Mouse (Mus musculus): Measurements from ENCODE around the gene Vrtn.

Gene Vrtn

DNA sequence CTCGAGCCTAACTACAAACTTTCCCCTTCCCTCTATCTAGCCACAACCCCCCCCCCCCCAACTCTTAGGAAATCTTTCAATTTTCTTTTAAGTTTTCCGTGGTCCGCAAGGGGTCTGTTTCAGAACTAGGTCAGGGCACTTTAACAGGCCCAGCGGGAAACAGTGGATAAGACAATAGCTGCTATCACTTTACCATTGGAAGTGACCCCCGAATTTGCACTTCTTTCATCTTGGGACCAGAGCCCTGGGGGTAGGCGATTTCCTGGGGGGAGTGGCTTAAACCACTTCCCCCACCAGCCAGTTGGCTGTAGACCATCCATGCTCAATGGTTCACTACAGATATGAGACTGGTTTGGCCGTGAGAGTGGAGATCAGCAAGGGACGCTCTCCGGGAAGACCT, at the start of gene Vrtn:
Gene Vrtn, plus strand, starts transcription at position 366 of the 400 bp plus-strand sequence.
- DNase-seq (ENCODE audit: low spot score in 2 of 2) = no peak

DNA sequence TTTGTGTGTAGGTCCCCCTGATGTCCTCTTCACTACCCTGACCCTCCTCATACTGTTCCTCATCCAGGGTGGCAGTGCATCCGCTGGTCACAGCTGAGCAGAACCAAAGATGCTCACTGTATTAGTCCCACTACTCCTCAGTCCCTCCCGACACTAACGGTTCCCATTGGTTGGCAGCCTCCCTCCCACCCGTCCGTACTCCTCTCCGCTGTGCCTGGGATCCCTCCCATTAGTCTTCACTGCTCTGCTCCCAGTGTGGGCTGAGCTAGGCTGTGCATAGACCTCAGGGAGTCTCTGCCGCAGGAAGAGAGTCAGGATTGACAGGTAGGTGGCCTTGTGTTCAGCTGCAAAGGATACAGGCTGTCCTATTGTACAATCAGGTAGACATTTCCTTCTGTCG, 42.5 kb upstream of the Vrtn start:
- DNase-seq (ENCODE audit: low spot score in 2 of 2) = no peak

DNA sequence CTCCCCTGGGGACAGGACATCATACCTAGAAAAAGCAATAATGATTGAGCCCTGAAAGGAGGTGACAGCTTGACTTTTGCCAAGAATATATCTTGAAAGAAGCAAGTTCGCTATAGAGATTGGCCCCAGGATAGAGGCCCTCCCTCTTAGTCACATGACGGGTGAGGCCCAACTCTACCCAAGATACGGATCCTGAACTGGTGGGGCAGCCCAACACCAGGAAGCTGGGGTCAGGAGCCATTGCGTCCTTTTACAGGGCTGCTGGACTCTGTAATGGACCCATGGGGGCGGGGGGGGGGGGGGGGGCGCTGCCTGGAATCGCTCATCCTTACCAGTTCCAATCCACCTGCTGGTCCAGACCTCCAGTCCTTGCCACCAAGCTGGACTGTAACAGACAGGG, 36.8 kb upstream of the Vrtn start:
- no peak for DNase-seq (ENCODE audit: low spot score in 2 of 2)

DNA sequence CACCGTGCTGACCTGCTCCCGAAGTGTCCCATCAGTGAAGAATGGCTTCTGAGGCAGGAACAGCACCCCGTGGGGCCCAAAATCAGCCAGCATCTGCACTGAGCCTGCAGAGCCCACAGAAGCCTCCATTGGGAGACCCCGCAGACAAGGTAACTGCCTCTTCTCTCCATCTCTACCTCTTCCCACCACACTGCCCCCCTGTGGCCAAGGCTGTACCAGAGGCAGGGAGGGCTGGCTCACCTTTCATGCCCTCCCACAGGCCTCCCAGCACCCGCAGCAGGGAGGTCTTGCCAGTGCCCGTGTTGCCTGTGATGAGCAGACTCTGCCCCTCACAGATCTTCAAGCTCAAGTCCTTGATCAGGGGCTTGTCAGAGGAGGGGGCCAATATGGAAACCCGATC, 35.0 kb upstream of the Vrtn start:
- DNase-seq (ENCODE audit: low spot score in 2 of 2) = no peak

DNA sequence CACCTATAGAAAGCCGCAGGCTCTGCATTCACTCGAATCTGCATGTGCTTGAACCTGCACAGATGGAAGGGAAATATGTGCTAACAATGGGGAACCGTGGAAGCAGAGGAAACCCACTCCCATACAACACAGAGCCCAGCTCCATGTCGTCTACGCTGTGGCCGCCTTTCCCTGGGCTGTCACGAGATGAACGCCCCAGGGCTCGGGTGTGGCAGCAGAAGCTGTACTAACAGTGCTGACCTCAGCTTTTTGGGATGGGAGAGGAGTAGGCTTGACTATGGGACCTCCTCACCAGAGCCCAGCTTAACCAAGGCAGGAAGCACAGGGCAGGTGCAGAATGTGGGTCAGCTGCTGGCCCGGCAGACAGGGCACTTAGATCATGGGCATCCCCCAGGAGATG, 29.1 kb upstream of the Vrtn start:
- DNase-seq (ENCODE audit: low spot score in 2 of 2) = no peak

DNA sequence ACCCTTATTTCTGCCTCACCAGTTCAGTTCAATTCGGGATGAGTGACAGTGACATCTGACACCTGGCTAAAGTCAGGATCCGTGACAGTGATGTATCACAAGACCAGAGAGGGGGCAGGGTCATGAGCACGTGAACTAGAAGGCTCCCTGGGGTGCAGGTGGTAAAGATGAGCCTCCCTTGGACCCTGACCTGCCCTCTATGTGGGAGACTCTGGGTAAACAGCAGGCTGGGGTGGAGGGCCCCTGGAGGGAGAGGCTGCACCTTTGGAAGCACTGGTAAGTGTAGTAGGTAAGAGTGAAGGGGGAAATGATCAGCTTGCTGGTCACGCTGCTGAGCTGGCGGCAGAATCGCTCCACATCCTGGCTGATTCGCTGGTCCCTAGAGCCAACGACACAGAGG, 28.3 kb upstream of the Vrtn start:
- no peak for DNase-seq (ENCODE audit: low spot score in 2 of 2)

DNA sequence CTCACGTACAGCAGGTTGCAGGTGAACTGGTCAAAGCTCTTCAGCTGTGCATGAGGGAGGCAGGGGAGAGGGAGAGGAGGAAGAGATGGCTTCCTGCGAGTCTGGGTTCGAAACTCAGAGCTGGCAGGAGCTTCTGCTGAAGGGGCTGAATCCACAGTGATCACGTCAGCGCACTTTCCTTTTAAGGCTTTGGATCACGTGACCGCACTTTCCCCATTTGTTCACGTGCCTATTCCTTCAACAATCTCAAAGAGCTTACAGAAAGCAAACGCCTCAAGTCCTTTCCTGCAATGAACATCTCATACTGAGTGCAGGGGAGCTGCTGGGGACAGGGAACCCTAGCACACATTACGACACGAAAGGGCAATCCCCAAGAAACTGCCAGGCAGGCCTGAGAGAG, 26.8 kb upstream of the Vrtn start:
- no peak for DNase-seq (ENCODE audit: low spot score in 2 of 2)

DNA sequence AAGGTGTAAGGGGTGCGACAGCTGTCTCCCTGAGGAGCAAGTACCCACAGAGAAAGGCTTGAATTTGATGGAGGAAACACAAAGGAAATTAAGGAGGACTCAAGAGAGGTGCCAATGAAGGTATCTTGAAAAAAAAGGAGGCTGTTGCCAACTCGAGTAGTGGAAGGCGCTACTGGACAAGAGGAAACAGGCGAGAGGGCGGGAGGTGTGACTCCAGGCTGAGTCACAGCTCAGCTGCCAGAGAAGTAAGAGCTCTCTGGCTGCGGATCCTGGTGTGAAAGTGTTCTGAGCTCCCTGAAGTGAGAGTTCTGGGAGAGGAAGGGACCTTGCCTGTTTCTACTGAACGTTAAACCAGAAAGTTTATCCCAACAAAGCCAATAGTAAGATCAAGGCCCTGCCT, 26.3 kb upstream of the Vrtn start:
- DNase-seq (ENCODE audit: low spot score in 2 of 2) = peak; percentile 62 to 64

DNA sequence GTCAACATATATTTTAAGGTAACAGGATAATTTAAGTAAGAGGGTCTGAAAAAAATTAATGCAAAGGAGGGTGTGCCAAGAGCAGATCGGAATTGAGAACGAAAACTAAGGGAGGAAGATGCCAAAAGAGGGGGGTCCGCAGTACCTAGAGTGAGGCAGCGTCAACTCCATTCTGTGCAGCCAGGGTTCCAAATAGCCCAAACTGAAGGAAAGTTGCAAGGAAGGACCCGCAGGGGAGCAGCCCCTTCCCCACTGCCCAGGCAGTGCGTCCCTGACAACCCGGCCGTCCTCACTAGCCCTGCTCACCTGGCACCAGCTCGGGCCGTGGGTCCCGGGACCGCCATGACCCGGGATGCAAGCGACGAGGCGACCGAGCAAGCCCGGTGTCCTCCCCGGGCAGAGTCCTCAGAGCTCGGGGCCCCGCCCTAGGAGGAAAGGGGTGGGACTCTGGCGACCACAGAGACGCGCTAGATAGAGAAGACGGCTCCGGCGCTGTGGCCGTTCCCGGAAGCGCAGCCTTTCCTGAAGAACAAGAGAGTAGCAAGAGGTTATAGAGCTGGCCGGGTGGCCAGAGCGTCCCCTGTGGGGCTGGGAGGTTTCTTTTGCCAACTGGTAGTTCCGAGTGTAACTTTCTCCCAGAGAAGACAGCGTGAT, 23.7 kb upstream of the Vrtn start, which contains the start of gene Abcd4:
Gene Abcd4, minus strand, starts transcription at position 437 of the 654 bp plus-strand sequence.
- DNase-seq (ENCODE audit: low spot score in 2 of 2) = peak; percentile 93 to 94

DNA sequence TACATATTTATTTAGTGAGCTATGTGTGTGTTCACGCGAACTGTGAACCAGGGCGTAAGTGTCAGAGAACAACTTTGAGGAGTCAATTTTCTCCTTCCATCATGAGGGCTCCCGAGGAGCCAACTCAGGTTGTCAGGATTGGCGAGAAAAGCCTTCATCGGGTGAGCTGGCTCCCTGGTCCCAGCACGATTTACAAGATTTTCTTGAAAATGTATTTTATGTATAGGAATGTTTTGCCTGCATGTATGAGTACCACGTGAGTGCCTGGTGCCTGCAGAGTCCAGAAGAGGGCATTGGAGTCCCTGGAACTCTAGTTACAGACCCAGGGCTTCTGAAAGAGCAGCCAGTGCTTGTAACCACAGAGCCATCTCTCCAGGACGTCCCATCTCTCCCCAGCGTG, 23.2 kb upstream of the Vrtn start:
- DNase-seq (ENCODE audit: low spot score in 2 of 2) = no peak

DNA sequence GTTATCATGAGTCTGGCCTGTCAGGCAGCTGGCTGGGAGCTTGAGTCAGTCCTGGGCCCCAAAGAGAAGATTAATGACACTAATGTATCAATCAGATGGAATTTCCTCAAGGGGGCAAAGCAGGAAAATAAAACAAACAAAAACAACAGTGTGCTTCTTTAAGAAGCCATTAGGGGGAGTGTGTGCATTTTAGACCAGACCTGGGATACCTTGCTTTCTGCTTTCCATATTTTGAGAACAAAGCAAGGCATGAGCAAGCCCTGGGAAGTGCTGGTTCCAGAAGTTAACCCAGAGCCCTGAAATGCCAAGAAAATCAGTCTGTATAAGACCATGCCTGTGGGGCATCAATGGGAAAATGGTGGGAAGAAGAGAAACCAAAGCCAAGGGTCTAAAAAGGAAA, 19.8 kb upstream of the Vrtn start:
- no peak for DNase-seq (ENCODE audit: low spot score in 2 of 2)

DNA sequence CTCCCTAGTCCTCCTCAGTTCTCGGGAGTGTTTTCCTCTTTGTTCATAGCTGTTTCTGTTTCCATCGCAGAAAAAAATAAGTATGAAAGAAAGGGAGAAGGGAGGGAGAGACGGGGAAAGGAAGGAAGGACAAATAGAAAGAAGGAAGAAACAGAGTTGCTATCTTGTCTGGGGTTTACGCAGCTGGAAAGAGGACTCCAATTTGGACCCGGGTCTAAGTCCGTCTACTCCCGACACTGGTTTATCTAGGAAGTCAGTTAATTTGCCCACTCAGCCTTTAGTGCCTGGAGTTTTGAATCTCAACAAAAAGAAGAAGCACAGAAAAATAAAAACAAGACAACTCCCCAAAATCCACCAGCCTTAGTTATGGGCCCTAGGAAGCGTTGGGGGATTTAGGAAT, 16.2 kb upstream of the Vrtn start:
- no peak for DNase-seq (ENCODE audit: low spot score in 2 of 2)

DNA sequence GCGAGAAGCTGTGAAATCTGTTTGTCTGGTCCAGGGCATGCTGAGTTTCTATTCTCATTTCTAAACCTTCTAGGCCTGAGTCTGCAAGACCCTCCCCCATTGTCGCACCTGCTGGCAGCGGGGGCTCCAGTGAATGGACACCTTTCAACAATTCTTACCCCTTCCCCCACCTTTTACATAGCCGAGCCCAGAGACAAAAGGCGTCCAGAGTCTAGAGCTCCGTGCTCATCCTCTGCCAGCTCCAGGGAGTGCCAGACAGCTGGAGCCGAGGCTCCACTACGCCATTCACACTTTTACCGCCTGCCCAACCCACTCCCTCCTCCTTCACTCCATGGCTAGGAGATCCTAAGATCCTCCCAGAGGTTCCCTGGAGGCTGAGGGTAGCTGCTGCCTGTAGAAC, 15.7 kb upstream of the Vrtn start:
- peak in 1 of 2 experiments; percentile 16 for DNase-seq (ENCODE audit: low spot score in 2 of 2)

DNA sequence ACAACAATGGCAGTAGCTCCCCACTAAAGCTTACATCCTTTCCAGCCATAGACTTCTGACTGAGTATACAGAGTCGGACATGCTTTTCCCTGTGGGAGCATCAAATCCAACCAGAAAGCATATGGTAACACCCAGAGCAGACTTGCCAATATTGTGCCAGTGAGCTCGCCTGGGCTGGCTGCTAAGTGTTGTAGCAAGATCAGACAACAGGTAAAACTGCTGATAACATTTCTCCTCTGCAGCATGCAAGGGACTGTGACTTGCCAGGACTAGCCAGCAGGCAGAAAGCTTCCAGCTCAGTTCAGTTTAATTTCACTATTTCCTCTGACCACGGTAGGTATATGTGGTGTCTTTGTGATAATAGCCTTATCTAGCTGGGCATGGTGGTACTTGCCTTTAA, 9.0 kb upstream of the Vrtn start:
- no peak for DNase-seq (ENCODE audit: low spot score in 2 of 2)

DNA sequence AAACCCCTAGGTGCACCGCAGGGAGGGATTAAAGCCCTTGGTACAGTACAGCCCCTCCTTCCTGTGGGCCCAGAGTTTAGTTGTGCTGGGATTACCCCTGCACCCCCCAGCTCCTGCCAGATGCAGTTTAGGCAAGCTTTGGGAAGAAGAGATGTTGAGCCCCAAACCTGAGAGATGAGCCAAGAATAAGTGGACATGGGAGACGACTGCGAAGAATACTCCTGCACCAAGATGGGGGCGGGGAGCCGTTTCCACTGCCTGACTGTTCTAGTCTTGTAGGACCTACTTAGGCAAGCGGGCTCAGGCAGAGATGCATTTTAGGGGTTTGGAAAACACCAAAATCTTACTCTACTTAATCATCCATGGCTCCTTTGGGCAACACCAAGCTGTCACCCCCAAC, 566 bp upstream of the Vrtn start:
- DNase-seq (ENCODE audit: low spot score in 2 of 2) = no peak

DNA sequence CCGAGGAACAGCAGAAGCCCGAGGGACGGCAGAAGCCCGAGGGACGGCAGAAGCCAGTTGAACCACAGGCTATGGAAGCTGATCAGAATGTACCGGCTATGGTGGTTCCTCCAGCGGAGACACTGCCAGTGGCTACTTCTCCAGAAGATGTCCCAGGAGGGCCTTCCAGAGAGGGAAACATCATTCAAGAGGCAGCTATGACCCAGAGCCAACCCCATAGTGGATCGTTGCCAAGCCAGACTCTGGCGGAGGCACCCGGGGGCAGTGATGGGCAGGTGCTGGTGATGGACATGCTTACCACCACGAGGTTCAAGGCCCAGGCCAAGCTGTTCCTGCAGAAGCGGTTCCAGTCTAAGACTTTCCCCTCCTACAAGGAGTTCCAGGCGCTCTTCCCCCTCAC, 9.4 kb downstream of the Vrtn start:
- no peak for DNase-seq (ENCODE audit: low spot score in 2 of 2)

DNA sequence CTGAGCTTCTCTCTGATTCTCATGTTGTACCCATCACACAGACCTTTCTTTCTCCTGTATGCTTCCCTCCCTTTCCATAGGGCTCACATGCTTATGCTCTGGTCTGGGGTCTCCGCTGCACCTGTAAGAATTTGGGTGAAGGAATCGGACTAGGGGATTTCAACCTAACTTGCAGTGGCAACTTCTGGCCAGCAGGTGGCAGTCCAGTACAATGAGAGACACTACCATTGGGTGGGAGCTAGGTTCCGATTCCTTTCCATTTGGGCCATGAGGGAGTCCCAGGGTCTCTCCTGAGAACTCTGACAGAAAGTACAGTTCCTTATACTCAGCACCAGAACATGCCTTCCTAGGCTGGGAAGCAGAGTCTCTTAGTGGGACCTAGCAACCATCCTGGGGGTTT, 13.1 kb downstream of the Vrtn start:
- DNase-seq (ENCODE audit: low spot score in 2 of 2) = no peak

DNA sequence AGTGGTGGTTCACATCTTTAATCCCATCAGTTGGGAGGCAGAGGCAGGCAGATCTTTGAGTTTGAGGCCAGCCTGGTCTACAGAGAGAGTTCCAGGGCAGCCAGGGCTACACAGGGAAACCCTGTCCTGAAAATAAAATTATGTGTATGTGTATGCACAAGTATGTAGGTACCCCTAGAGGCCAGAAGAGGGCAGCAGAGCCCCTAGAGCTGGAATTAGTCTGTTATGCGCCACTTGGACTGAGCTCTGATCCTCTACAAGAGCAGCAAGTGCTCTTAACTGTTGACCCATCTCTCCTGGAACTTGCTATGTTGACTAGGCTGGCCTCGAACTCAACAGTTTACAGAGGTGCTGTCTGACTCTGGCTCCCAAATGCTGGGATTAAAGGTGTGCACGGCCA, 29.7 kb downstream of the Vrtn start:
- no peak for DNase-seq (ENCODE audit: low spot score in 2 of 2)

DNA sequence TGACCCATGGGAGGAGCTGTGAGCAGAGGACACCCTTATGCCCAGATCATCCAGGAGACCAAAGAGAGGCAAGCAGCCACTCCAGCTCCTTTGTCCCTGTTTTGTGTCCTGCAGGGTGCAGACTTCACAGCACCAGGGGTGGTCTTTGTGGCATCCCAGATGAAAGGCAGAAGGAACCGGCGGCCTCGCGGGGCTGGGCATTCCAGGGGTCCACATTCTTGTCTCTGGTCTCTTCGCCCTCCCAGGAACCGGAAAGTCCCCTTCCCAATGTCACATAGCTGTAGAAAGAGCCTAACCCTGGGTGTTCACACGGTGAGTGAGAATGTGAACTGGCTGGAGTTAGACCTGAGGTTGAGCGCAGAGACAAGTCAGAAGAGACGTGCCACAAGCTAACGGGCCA, 30.8 kb downstream of the Vrtn start:
- DNase-seq (ENCODE audit: low spot score in 2 of 2) = no peak

DNA sequence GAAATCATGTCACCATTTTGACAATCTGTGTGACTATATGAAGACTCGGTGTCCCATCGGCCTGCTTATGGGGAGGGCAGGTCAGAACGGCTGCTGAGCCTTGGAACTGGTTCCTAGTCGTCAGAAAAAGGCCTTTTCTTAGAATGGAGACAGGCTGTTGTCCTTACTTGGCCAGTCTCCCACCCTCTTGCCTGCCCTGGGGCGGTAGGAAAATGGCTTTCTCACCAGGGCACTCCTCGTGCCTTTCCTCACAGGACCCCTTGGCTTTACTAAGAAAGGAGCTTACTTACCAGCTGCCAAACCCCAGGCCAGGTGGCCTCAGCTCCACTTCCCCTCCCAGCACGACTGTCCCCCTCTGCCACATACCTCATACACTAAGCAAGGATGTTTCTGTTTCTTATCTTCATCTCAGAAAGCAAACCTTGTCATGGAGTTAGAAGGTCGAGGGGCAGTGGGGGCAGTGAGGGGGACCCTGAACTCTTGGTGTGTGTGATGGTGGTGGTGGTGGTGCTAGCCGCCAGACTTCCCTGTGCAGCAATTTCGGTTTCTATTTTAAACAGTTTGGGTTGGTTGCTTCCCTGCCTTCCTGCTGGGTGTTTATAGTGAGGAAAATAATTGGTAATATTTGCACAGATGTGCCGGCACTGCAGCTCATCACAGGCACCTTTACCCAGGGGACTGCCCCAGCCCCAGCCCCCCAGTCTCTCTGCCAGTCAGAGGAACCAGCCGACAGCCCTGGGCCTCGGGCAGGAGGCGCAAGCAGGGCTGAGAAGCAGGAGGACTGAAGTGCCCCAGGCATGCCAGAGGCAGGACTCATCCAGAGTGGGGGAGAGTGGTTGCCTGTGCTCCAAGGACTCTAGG, 34.1 kb downstream of the Vrtn start:
- DNase-seq (ENCODE audit: low spot score in 2 of 2) = no peak

DNA sequence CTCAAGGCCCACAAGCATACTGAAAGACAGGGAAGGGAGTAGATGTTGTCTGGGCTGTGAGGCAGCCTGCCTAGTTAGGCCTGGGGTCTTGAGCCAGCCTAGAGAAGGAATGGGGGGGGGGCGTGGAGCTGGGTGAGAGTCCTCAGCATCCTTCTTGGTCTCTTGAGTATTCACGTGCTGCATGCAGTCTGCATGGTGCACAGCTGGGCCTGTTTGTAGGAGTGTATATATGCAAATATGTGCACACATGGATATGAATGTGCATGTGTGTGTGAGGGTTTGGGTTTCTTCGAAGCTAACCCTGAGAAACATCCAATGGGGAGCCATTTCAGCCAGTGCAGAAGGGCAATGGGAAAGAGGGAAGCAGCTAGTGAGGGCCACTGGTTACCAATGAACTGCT, 35.2 kb downstream of the Vrtn start:
- DNase-seq (ENCODE audit: low spot score in 2 of 2) = no peak

DNA sequence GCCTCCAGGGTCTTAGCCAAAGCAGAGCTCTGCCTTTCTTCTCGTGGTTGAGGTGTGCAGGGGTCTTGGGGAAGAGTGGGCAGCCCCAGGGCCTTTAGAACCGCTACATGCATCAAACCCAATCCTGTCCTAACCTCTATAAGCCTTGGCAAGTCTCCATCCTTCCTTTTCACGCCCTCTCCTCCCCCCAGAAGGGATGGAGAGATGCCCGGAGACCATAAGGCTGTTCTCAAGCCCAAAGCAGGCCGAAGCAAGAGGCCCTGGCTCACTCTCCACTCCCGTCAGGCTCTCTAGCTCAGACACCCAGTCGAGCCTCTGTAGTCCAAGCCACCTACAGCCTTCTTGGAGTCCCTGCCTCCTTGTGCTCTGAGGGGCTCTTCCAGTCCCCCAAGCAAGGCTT, 43.8 kb downstream of the Vrtn start:
- DNase-seq (ENCODE audit: low spot score in 2 of 2) = no peak

DNA sequence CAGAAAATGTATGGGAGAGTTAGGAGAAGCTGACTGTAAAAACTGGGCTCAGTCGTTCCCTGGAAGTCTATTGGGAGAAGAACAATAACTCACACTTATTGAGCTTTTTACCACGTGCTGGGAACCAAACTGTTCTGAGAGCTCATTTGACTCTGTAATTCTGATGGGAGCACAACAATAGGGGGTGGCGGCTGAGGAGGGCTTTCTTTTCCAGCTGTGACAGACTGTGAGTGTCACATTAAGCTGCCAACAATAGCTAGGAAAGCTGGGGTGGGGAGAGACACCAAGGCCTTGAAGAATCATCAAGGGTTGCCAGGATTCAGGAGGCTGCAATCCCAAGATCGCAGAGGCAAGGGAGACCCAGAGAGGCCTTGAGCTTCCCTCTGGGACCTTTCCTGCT, 45.4 kb downstream of the Vrtn start:
- DNase-seq (ENCODE audit: low spot score in 2 of 2) = no peak
